Mouse (Mus musculus): ENCODE data around the gene Grid2. TPM values are rescaled to one million over a fixed set of nuclear protein-coding genes. Genes with fewer than 3 reads are reported as not detected.

Gene Grid2
- polyA plus RNA-seq, 1 experiment from 2014 or later = 2.2 TPM

DNA sequence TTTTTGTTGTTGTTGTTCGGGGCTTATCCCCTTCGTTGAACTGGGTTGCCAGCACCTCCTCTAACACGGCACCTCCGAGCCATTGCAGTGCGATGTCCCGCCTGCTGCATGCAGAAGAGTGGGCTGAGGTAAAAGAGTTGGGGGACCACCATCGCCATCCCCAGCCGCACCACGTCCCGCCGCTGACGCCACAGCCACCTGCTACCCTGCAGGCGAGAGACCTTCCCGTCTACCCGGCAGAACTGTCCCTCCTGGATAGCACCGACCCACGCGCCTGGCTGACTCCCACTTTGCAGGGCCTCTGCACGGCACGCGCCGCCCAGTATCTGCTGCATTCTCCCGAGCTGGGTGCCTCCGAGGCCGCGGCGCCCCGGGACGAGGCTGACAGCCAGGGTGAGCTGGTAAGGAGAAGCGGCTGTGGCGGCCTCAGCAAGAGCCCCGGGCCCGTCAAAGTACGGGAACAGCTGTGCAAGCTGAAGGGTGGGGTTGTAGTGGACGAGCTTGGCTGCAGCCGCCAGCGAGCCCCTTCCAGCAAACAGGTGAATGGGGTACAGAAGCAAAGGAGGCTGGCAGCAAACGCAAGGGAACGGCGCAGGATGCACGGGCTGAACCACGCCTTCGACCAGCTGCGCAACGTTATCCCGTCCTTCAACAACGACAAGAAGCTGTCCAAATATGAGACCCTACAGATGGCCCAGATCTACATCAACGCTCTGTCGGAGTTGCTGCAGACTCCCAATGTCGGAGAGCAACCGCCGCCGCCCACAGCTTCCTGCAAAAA lies 1473.7 kb downstream of the Grid2 start:
- H3K27me3 ChIP-seq (ENCODE audit: control insufficient read depth, insufficient read depth, low read length) = peaks cover 48% of the 10 kb centered on the region
- no peaks in the 10 kb centered on the region for H3K36me3 ChIP-seq (ENCODE audit: control insufficient read depth, insufficient read depth, low read length)
- WGBS = under 1% methylated on average over 53 of the region's 53 CpGs
- peak overlapping the region; percentile 80 for H3K4me2 ChIP-seq (replicated peaks; ENCODE audit: low read depth, low read length)
- H3K4me3 ChIP-seq (ENCODE audit: low read depth, low read length) = peak overlapping the region; percentile 38
- no peak overlapping the region for H3K9ac ChIP-seq (replicated peaks; ENCODE audit: low read depth, low read length)
- H3K4me1 ChIP-seq (ENCODE audit: control insufficient read depth, insufficient read depth, low read length) = peaks cover 15% of the 10 kb centered on the region; the same call in 1 of the 2 replicates
- peak; percentile 53; the same call in 1 of the 2 replicates for ATAC-seq (ENCODE audit: insufficient number of reproducible peaks, insufficient read depth, low FRiP score, low read depth)
- no peak overlapping the region for H3K27ac ChIP-seq (ENCODE audit: low read length)
- no peaks in the 10 kb centered on the region; the same call in 1 of the 2 replicates for H3K9me3 ChIP-seq (ENCODE audit: control insufficient read depth, low read depth, low read length)

DNA sequence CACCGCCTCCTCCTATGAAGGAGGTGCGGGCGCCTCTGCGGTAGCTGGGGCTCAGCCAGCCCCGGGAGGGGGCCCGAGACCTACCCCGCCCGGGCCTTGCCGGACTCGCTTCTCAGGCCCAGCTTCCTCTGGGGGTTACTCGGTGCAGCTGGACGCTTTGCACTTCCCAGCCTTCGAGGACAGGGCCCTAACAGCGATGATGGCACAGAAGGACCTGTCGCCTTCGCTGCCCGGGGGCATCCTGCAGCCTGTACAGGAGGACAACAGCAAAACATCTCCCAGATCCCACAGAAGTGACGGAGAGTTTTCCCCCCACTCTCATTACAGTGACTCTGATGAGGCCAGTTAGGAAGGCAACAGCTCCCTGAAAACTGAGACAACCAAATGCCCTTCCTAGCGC lies 1474.4 kb downstream of the Grid2 start:
- no peak for ATAC-seq (ENCODE audit: insufficient number of reproducible peaks, insufficient read depth, low FRiP score, low read depth)
- WGBS = under 1% methylated on average over 19 of the region's 19 CpGs
- H3K27me3 ChIP-seq (ENCODE audit: control insufficient read depth, insufficient read depth, low read length) = peaks cover 54% of the 10 kb centered on the region
- no peaks in the 10 kb centered on the region for H3K36me3 ChIP-seq (ENCODE audit: control insufficient read depth, insufficient read depth, low read length)
- peak overlapping the region; percentile 38 for H3K4me3 ChIP-seq (ENCODE audit: low read depth, low read length)
- peak overlapping the region; percentile 80 for H3K4me2 ChIP-seq (replicated peaks; ENCODE audit: low read depth, low read length)
- H3K27ac ChIP-seq (ENCODE audit: low read length) = no peak overlapping the region
- H3K9me3 ChIP-seq (ENCODE audit: control insufficient read depth, low read depth, low read length) = no peaks in the 10 kb centered on the region; the same call in 1 of the 2 replicates
- H3K4me1 ChIP-seq (ENCODE audit: control insufficient read depth, insufficient read depth, low read length) = peaks cover 15% of the 10 kb centered on the region; the same call in 1 of the 2 replicates
- H3K9ac ChIP-seq (replicated peaks; ENCODE audit: low read depth, low read length) = no peak overlapping the region

DNA sequence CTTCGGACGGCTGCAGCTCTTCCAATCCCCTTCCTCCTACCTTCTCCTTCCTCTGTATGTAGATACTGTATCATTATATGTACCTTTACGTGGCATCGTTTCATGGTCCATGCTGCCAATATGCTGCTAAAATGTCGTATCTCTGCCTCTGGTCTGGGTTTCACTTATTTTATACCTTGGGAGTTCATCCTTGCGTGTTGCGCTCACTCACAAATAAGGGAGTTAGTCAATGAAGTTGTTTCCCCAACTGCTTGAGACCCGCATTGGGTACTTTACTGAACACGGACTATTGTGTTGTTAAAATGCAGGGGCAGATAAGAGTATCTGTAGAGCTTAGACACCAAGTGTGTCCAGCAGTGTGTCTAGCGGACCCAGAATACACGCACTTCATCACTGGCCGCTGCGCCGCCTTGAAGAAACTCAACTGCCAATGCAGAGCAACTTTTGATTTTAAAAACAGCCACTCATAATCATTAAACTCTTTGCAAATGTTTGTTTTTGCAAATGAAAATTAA lies 1474.9 kb downstream of the Grid2 start:
- Histone ChIP-seq H3K4me2 (replicated peaks; ENCODE audit: low read depth, low read length) (no peak overlapping the region), H3K27me3 (ENCODE audit: control insufficient read depth, insufficient read depth, low read length) (peaks cover 59% of the 10 kb centered on the region)

DNA sequence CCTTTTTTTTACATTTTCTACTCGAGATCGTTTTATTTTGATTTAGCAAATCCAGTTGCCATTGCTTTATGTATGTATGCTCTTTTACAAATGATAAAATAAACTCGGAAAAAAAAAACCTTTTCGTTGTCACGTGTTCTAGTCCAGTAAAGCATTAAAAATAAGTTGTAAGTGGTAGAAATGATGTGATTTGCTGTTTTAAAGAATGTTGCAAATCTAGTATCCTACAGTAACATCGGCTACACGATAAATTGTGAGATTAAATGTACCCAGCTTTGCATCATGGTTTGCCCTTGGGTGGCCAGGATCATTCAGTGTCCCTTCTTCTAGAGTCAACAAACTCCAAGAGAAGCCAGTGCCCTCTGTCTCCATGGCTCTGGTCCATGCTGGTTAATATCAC lies 1475.5 kb downstream of the Grid2 start:
- Histone ChIP-seq H3K27me3 (ENCODE audit: control insufficient read depth, insufficient read depth, low read length) (peaks cover 60% of the 10 kb centered on the region), H3K4me2 (replicated peaks; ENCODE audit: low read depth, low read length) (no peak overlapping the region), H3K4me3 (ENCODE audit: low read depth, low read length) (no peak overlapping the region), H3K36me3 (ENCODE audit: control insufficient read depth, insufficient read depth, low read length) (no peaks in the 10 kb centered on the region), H3K27ac (ENCODE audit: low read length) (no peak overlapping the region), H3K9me3 (ENCODE audit: control insufficient read depth, low read depth, low read length) (no peaks in the 10 kb centered on the region; the same call in 1 of the 2 replicates), H3K4me1 (ENCODE audit: control insufficient read depth, insufficient read depth, low read length) (peaks cover 15% of the 10 kb centered on the region; the same call in 1 of the 2 replicates), H3K9ac (replicated peaks; ENCODE audit: low read depth, low read length) (no peak overlapping the region)
- ATAC-seq (ENCODE audit: insufficient number of reproducible peaks, insufficient read depth, low FRiP score, low read depth) = no peak
- 9% methylated on average over 7 of the region's 7 CpGs for WGBS

More for the DNA sequence above, 1474.9 kb downstream of the Grid2 start:
- Histone ChIP-seq H3K4me3 (ENCODE audit: low read depth, low read length) (no peak overlapping the region), H3K27ac (ENCODE audit: low read length) (no peak overlapping the region), H3K9ac (replicated peaks; ENCODE audit: low read depth, low read length) (no peak overlapping the region), H3K9me3 (ENCODE audit: control insufficient read depth, low read depth, low read length) (no peaks in the 10 kb centered on the region; the same call in 1 of the 2 replicates), H3K36me3 (ENCODE audit: control insufficient read depth, insufficient read depth, low read length) (no peaks in the 10 kb centered on the region), H3K4me1 (ENCODE audit: control insufficient read depth, insufficient read depth, low read length) (peaks cover 15% of the 10 kb centered on the region; the same call in 1 of the 2 replicates)
- 9% methylated on average over 14 of the region's 14 CpGs for WGBS
- no peak for ATAC-seq (ENCODE audit: insufficient number of reproducible peaks, insufficient read depth, low FRiP score, low read depth)

DNA sequence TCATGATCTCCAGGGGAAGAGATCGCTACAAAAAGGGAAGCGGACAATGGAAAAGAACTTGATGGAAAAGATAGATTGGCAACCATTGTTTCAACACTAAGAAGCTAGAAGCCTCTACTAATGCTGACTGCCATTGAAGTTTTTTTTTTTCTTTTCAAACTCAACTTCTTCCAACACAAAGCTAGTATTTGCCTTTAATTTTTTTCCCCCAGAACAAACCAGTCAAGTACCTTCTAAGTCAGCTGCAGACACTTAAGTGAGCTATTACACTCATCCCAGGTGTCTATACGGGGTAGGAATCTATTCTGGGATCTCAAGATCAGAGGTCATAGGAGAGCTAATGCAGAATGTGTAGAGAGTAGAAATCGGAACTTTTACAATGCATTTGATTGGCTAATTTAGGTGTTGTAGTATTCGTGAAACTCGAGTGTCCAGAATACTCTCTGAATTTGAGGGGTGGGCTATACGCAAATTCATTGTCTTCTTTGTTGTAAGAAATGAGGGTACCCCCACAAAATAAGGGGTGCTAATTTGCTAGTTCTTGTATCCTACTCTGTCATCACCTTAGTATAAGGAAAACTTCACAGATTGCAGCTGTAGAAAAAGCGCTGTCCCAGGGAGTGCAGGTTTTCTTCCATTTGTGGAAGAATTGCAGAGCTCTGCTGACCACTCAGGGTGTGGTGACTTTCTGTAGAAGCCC lies 1476.1 kb downstream of the Grid2 start:
- Histone ChIP-seq H3K9ac (replicated peaks; ENCODE audit: low read depth, low read length) (no peak overlapping the region), H3K27ac (ENCODE audit: low read length) (no peak overlapping the region), H3K27me3 (ENCODE audit: control insufficient read depth, insufficient read depth, low read length) (peaks cover 62% of the 10 kb centered on the region), H3K4me2 (replicated peaks; ENCODE audit: low read depth, low read length) (no peak overlapping the region), H3K9me3 (ENCODE audit: control insufficient read depth, low read depth, low read length) (no peaks in the 10 kb centered on the region; the same call in 1 of the 2 replicates), H3K4me1 (ENCODE audit: control insufficient read depth, insufficient read depth, low read length) (peaks cover 15% of the 10 kb centered on the region; the same call in 1 of the 2 replicates), H3K4me3 (ENCODE audit: low read depth, low read length) (no peak overlapping the region), H3K36me3 (ENCODE audit: control insufficient read depth, insufficient read depth, low read length) (no peaks in the 10 kb centered on the region)
- WGBS = 5% methylated on average over 8 of the region's 8 CpGs
- ATAC-seq (ENCODE audit: insufficient number of reproducible peaks, insufficient read depth, low FRiP score, low read depth) = no peak

DNA sequence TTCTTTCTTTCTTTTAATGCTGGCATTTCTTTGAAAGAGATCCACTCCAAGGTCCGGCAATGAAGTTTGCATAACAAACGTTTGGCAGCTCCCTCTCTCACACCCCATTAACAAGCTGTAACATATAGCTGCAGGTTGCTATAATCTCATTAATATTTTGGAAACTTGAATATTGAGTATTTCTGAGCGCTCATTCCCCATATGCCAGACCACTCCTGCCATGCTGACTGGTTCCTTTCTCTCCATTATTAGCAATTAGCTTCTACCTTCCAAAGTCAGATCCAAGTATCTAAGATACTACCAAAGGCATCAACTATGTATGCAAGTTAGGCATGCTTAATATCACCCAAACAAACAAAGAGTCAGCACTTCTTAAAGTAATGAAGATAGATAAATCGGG lies 1477.6 kb downstream of the Grid2 start:
- no peak overlapping the region for H3K4me2 ChIP-seq (replicated peaks; ENCODE audit: low read depth, low read length)
- 3% methylated on average over 4 of the region's 4 CpGs for WGBS
- H3K27me3 ChIP-seq (ENCODE audit: control insufficient read depth, insufficient read depth, low read length) = peaks cover 56% of the 10 kb centered on the region
- no peak for ATAC-seq (ENCODE audit: insufficient number of reproducible peaks, insufficient read depth, low FRiP score, low read depth)
- H3K9me3 ChIP-seq (ENCODE audit: control insufficient read depth, low read depth, low read length) = no peaks in the 10 kb centered on the region; the same call in 1 of the 2 replicates
- H3K9ac ChIP-seq (replicated peaks; ENCODE audit: low read depth, low read length) = no peak overlapping the region
- no peak overlapping the region for H3K4me3 ChIP-seq (ENCODE audit: low read depth, low read length)
- H3K4me1 ChIP-seq (ENCODE audit: control insufficient read depth, insufficient read depth, low read length) = peaks cover 15% of the 10 kb centered on the region; the same call in 1 of the 2 replicates
- H3K27ac ChIP-seq (ENCODE audit: low read length) = no peak overlapping the region
- H3K36me3 ChIP-seq (ENCODE audit: control insufficient read depth, insufficient read depth, low read length) = no peaks in the 10 kb centered on the region

DNA sequence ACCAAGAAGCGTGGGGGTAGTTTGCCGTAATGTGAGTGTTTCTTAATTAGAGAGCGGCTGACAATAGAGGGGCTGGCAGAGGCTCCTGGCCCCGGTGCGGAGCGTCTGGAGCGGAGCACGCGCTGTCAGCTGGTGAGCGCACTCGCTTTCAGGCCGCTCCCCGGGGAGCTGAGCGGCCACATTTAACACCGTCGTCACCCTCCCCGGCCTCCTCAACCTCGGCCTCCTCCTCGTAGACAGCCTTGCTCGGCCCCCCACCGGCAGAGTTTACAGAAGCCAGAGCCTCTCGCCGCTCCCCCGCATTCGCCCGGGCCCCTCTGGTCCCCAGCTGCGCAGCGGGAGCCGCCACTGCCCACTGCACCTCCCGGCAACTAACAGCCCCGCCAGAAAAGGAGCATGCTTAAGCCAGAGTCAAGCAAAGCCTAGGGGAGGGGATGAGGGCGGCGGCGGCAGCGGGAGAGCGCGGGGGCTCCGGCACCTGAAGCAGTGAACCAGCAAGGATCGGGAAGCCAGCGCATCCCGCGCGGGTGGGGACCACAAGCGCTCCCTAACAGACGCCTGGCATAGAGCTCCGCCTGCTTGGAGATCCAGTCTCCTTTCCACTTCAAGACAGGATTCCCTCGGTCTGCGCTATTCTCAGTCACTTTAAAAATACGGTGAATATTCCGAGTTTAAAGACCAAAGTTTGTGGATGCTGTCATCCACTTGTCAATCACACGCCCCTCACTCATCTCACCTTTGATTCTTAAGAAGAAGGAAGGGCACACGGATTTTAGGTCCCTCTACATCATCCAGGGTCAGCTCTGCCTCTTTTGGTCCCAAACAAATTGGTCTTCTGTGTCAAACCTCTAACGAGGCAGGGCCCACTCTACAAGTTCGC lies 1479.0 kb downstream of the Grid2 start:
- H3K4me3 ChIP-seq (ENCODE audit: low read depth, low read length) = peak overlapping the region; percentile 34
- 2% methylated on average over 54 of the region's 54 CpGs for WGBS
- ATAC-seq (ENCODE audit: insufficient number of reproducible peaks, insufficient read depth, low FRiP score, low read depth) = peak; percentile 65; the same call in 1 of the 2 replicates
- peak overlapping the region; percentile 67 for H3K4me2 ChIP-seq (replicated peaks; ENCODE audit: low read depth, low read length)
- peaks cover 44% of the 10 kb centered on the region for H3K27me3 ChIP-seq (ENCODE audit: control insufficient read depth, insufficient read depth, low read length)
- no peak overlapping the region for H3K27ac ChIP-seq (ENCODE audit: low read length)
- H3K9ac ChIP-seq (replicated peaks; ENCODE audit: low read depth, low read length) = no peak overlapping the region
- peaks cover 4% of the 10 kb centered on the region; the same call in 1 of the 2 replicates for H3K4me1 ChIP-seq (ENCODE audit: control insufficient read depth, insufficient read depth, low read length)
- H3K9me3 ChIP-seq (ENCODE audit: control insufficient read depth, low read depth, low read length) = no peaks in the 10 kb centered on the region; the same call in 1 of the 2 replicates
- H3K36me3 ChIP-seq (ENCODE audit: control insufficient read depth, insufficient read depth, low read length) = no peaks in the 10 kb centered on the region
